Mouse (Mus musculus) ovary, adult 10 weeks (tissue): ENCODE measurements around the gene Zscan18. TPM values are rescaled to one million over a fixed set of nuclear protein-coding genes. Genes with fewer than 3 reads are reported as not detected.

Experiments used
- polyA plus RNA-seq: library from polyadenylated mRNA; stranded (reverse); fragments of 350-450 nt; fragmentation: Illumina TruSeq; extraction: RNeasy Lipid Tissue Mini Kit (QIAGEN cat#74804); gene quantifications from one replicate; pipeline ENCODE4 v1.2.3, GENCODE M21; 2014

Gene Zscan18
- polyA plus RNA-seq, result 5.4 TPM

DNA sequence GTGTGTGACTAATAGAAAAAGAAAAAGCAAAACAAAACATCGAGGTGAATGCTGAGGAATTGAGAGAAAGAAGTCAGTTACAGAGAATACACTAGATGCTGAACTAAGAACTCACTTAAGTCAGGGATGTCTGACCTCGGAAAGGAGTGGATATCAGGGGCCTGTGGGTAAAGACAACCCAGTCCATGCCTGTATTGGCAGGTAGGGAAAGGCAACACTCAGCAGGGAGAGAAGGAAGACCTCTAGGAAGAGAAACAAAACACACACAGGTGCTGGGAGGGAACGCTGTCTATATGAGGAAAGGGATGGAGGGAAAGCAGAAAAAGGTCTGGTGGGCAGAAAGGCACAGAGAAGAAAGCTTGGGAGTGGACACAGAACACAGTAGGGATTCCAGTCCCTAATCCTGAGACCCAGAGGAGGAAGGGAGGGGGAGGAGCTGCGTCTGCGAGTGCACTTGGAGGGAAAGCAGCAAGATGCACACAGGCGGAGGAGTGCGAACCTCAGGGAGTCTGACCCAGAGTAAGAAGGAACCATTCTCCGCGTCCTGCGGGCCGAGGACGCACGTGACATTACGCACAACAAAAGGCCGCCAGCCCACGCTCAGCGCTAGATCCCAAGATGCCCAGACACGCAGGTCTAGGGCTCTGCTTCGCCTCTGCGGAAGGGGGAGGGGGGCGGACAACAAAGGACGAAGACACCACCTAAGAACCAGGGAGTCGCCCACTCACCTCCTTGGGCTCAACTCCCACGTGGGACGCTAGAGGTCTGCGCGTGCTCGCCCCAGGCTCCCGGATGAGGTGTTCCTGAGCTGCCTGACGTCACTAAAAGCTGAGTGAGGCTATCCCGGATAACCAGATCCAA lies at the start of gene Zscan18:
Zscan18 (minus strand) TSS at position 770 of the 861 bp plus-strand sequence.

GRCm38 (mm10) chr7:12834162-12835120 lies 31.0 kb upstream of the Zscan18 start, which contains the start of gene Zfp110:
Gene Zfp110 (plus strand): TSS chr7:12834761.

GRCm38 (mm10) chr7:12818521-12819295 lies 15.3 kb upstream of the Zscan18 start, which contains the start of gene Zfp329:
Gene Zfp329 (minus strand): TSS chr7:12818858.

DNA sequence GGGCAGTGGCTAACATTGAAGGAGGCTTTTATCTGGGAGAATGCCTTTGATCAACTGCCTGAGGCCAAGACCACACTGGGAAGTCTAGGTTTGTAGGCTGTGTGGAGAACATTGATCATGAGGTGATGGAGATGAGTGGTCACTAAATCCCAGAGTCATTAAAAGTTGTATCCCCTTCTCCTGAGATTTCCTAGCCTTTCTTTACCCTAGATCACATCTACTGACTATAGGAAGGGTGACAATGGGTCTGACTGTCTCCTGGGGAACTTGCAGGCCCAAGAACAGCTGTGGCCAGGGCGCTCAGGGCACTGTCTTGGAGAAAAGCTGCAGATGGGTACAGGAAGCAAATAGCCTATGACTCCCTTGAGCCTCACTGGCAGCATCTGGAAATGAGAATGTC lies 68.5 kb downstream of the Zscan18 start, which contains the start of gene Vmn2r56:
Vmn2r56 (minus strand) TSS at position 101 of the 400 bp plus-strand sequence.

Other genes starting within 250 kb of the Zscan18 start
- gene Vmn2r53, start 194.8 kb downstream of the Zscan18 start, polyA plus RNA-seq, result not detected
- not detected for gene Vmn2r54, start 163.3 kb downstream of the Zscan18 start, polyA plus RNA-seq
- gene Vmn2r55, start 118.6 kb downstream of the Zscan18 start, polyA plus RNA-seq, result not detected
- gene Vmn2r56, start 68.6 kb downstream of the Zscan18 start, polyA plus RNA-seq, result not detected
- 41.2 TPM for gene Zfp329, start 15.2 kb upstream of the Zscan18 start, polyA plus RNA-seq
- 38.6 TPM for gene Zfp110, start 31.1 kb upstream of the Zscan18 start, polyA plus RNA-seq
- gene Zfp128, start 77.5 kb upstream of the Zscan18 start, polyA plus RNA-seq, result 16.4 TPM
- 8.3 TPM for gene Zscan22, start 94.2 kb upstream of the Zscan18 start, polyA plus RNA-seq
- gene Rps5, start 118.7 kb upstream of the Zscan18 start, polyA plus RNA-seq, result 21.9 TPM
- gene Rnf225, start 123.8 kb upstream of the Zscan18 start, polyA plus RNA-seq, result 0.17 TPM
- gene Zfp324, start 162.2 kb upstream of the Zscan18 start, polyA plus RNA-seq, result 5.0 TPM
- gene Zfp446, start 174.2 kb upstream of the Zscan18 start, polyA plus RNA-seq, result 4.0 TPM
- not detected for gene Slc27a5, start 194.6 kb upstream of the Zscan18 start, polyA plus RNA-seq
- 46.6 TPM for gene Trim28, start 195.5 kb upstream of the Zscan18 start, polyA plus RNA-seq
- gene Zbtb45, start 206.4 kb upstream of the Zscan18 start, polyA plus RNA-seq, result 0.71 TPM
- gene Chmp2a, start 231.2 kb upstream of the Zscan18 start, polyA plus RNA-seq, result 69.3 TPM
- gene Ube2m, start 234.6 kb upstream of the Zscan18 start, polyA plus RNA-seq, result 71.0 TPM